Mouse (Mus musculus) embryonic fibroblast, embryonic 13.5 days (primary cell): ENCODE results near the gene E2f8.

Source experiments
- CTCF ChIP-seq: IDR thresholded peaks from 2 replicates; pipeline ENCODE4 v1.5.1; 2011; ENCODE audit warnings: mild to moderate bottlenecking, control low read depth, low read length, moderate library complexity, borderline replicate concordance; ENCODE audit not compliant: insufficient read depth
- POLR2A ChIP-seq: IDR thresholded peaks from 2 replicates; pipeline ENCODE4 v1.6.1; 2011; ENCODE audit warnings: low read depth, mild to moderate bottlenecking, control low read depth, low read length, moderate library complexity

- no peak for TF ChIP-seq CTCF
- no peak for TF ChIP-seq POLR2A
Observed at GRCm38 (mm10) chr7:48864671-48865458, 16.5 kb downstream of the E2f8 start.
